Mouse (Mus musculus) G1E (cell line): ENCODE results near the gene Rab7.

ENCODE experiments used
- CTCF ChIP-seq: IDR thresholded peaks from 2 replicates; pipeline ENCODE4 v1.5.1; 2012; ENCODE audit warnings: low read depth, low read length, inconsistent platforms, mixed read lengths
- GATA2 ChIP-seq: IDR thresholded peaks from 2 replicates; pipeline ENCODE4 v1.6.1; 2012; ENCODE audit warnings: low read depth, low read length, inconsistent platforms, borderline replicate concordance
- POLR2AphosphoS5 ChIP-seq: IDR thresholded peaks from 2 replicates; pipeline ENCODE4 v1.6.1; 2012; ENCODE audit warnings: low read depth, low read length, inconsistent platforms; ENCODE audit not compliant: insufficient replicate concordance
- TAL1 ChIP-seq: conservative IDR thresholded peaks from 2 replicates; pipeline ENCODE4 v1.6.1; 2012; ENCODE audit warnings: low read depth, low read length, inconsistent platforms, mixed read lengths

GRCm38 (mm10) chr6:88056866-88057265 lies 11.8 kb upstream of the Rab7 start:
- TF ChIP-seq CTCF (no peak), GATA2 (no peak), POLR2AphosphoS5 (no peak), TAL1 (no peak)
